Mouse (Mus musculus) hindbrain, embryonic 14.5 days (tissue): Measurements from ENCODE around the gene Cdadc1. TPM values are rescaled to one million over a fixed set of nuclear protein-coding genes. Genes with fewer than 3 reads are reported as not detected.
"Not testable (repeated sequence)": the region's sequence is repeated elsewhere in the genome, so short reads cannot be mapped to it uniquely, and the experiment has no call there.

Source experiments
- ATAC-seq: fragments of 200-750 bp; cut with Nextera tagmentation; 2 replicates; pipeline ENCODE4 v1.8.0; 2017; ENCODE audit warnings: moderate number of reproducible peaks, mild to moderate bottlenecking, moderate TSS enrichment, moderate library complexity; ENCODE audit not compliant: low FRiP score
- DNase-seq: peaks from one replicate; pipeline ENCODE4 v3.0.0-alpha.2; 2015; ENCODE audit warnings: low spot score
- H3K27ac ChIP-seq: fragments of 300-500 bp; sonication (generic); 2 replicates; pipeline ENCODE4 v1.5.1; 2014; ENCODE audit warnings: mild to moderate bottlenecking, moderate library complexity
- H3K27me3 ChIP-seq: fragments of 300-500 bp; sonication (generic); 2 replicates; pipeline ENCODE4 v1.6.1; 2014; ENCODE audit warnings: mild to moderate bottlenecking, low read length, mixed read lengths; ENCODE audit not compliant: control insufficient read depth, insufficient read depth
- H3K36me3 ChIP-seq: fragments of 300-500 bp; sonication (generic); replicated peaks from 2 replicates; pipeline ENCODE4 v1.6.1; 2014; ENCODE audit not compliant: control insufficient read depth, insufficient read depth
- H3K4me1 ChIP-seq: fragments of 300-500 bp; sonication (generic); replicated peaks from 2 replicates; pipeline ENCODE4 v1.6.1; 2014; ENCODE audit warnings: antibody characterized with exemption, low read length, mixed read lengths; ENCODE audit not compliant: control insufficient read depth, insufficient read depth
- H3K4me2 ChIP-seq: fragments of 300-500 bp; sonication (generic); replicated peaks from 2 replicates; pipeline ENCODE4 v1.6.1; 2014; ENCODE audit warnings: mild to moderate bottlenecking, moderate library complexity
- H3K4me3 ChIP-seq: fragments of 300-500 bp; sonication (generic); replicated peaks from 2 replicates; pipeline ENCODE4 v1.5.1; 2014; ENCODE audit warnings: mild to moderate bottlenecking, low read length
- H3K9ac ChIP-seq: fragments of 300-500 bp; sonication (generic); 2 replicates; pipeline ENCODE4 v1.6.1; 2014
- H3K9me3 ChIP-seq: fragments of 300-500 bp; sonication (generic); 2 replicates; pipeline ENCODE4 v1.6.1; 2016; ENCODE audit warnings: low read length; ENCODE audit not compliant: control insufficient read depth
- WGBS: fragments of 180-500 bp; shearing (Covaris S2); extraction: QIAGEN DNeasy Blood & Tissue Kit; methylation state at CpG from one replicate; pipeline ENCODE4 v1.1.7; 2014; 5-methylcytosine and 5-hydroxymethylcytosine counted together
- polyA plus RNA-seq: library from polyadenylated mRNA; unstranded; fragments of >200 nt; fragmentation: Nextera tagmentation; extraction: Ambion mirVana; gene quantifications from 2 replicates; pipeline ENCODE4 v1.2.1, GENCODE M21; 2014

Gene Cdadc1
- polyA plus RNA-seq, 1 experiment from 2014 or later: 35.2 TPM

DNA sequence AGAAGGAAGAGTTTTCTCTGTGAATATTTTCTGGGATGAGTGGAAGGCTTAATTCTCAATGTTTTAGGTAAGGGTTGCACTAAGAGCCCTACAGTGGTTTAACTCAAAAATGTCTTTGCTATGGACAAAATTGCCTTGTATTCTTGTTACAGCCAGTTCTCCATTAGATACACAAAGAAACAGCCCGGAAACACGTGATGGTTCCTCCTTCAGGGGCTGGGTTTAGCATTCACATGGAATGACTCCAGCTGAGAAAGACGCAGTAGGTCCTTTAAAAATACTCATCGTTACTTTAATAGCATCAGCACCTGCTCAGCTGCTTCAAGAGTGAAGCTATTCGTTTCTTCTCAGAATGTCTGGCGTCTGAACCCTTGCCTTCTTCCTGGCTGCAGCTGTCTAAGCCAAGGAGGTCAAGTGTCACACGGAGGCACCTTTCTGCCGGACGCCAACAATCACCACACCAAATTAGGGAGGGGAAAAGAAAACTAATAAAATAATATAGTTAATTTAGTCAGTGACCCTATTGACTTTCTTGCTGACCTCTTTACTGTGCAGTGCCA lies 26.6 kb upstream of the Cdadc1 start:
- ATAC-seq (no peak), DNase-seq (no peak)
- Histone ChIP-seq H3K9me3 (no peaks in the 10 kb centered on the region), H3K4me1 (peaks cover 16% of the 10 kb centered on the region), H3K27me3 (peaks cover 11% of the 10 kb centered on the region), H3K27ac (no peak overlapping the region), H3K4me2 (no peak overlapping the region), H3K9ac (no peak overlapping the region), H3K4me3 (no peak overlapping the region), H3K36me3 (no peaks in the 10 kb centered on the region)
- WGBS: 42% methylated on average over 9 of the region's 9 CpGs

- no peaks in the 10 kb centered on the region for H3K36me3 ChIP-seq
- no peak overlapping the region for H3K4me2 ChIP-seq
- 78% methylated on average over 7 of the region's 7 CpGs for WGBS
- no peak overlapping the region for H3K9ac ChIP-seq
- H3K9me3 ChIP-seq: no peaks in the 10 kb centered on the region
- H3K4me1 ChIP-seq: no peaks in the 10 kb centered on the region
- ATAC-seq: no peak
- no peaks in the 10 kb centered on the region for H3K27me3 ChIP-seq
- no peak overlapping the region for H3K4me3 ChIP-seq
- no peak for DNase-seq
- no peak overlapping the region for H3K27ac ChIP-seq
Observed at GRCm38 (mm10) chr14:59616802-59617201, 19.0 kb upstream of the Cdadc1 start.

DNA sequence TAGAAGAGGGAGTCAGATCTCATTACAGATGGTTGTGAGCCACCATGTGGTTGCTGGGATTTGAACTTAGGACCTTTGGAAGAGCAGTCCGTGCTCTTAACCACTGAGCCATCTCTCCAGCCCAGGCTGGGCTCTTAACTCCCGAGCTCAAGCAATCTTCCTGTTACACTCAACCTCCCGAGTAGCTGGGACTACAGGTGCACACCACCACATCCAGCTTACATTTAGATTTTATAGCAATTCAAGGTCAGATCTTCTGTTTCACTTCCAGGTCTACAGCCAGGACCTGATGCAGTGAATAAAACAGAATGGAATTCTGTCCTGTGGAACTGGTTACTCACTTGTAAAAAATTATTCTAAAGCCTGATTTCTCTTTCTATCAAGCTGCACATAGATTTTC lies 16.4 kb upstream of the Cdadc1 start:
- not testable (repeated sequence) for ATAC-seq, H3K27me3 ChIP-seq, H3K9me3 ChIP-seq, DNase-seq, H3K27ac ChIP-seq, H3K36me3 ChIP-seq, H3K4me1 ChIP-seq, H3K4me2 ChIP-seq, H3K4me3 ChIP-seq, H3K9ac ChIP-seq
- WGBS: 88% methylated on average over 3 of the region's 3 CpGs

GRCm38 (mm10) chr14:59612920-59613625 lies 15.3 kb upstream of the Cdadc1 start:
- DNase-seq: peak; percentile 80
- no peak overlapping the region for H3K27ac ChIP-seq
- H3K4me3 ChIP-seq: no peak overlapping the region
- no peaks in the 10 kb centered on the region for H3K4me1 ChIP-seq
- H3K4me2 ChIP-seq: no peak overlapping the region
- H3K9ac ChIP-seq: no peak overlapping the region
- no peaks in the 10 kb centered on the region for H3K9me3 ChIP-seq
- no peaks in the 10 kb centered on the region for H3K36me3 ChIP-seq
- 50% methylated on average over 14 of the region's 14 CpGs for WGBS
- no peak for ATAC-seq
- H3K27me3 ChIP-seq: no peaks in the 10 kb centered on the region

DNA sequence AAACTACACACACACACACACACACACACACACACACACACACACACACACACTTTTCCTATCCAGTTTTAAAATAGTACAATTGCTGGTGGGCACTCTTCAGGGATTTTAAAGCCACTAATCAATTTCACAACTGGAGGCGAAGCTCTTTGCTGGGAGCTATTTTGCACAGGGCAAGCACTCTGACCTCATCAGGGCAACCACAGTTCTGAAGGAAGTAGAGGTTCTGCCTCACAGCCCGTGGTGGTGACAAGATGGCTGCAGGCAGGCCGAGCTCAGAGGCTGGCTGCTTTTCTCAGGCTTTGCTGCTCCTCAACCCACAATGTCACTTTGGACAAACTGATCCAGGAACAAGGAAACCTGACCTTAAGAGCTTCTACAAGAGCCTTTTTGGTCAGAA lies 9.3 kb upstream of the Cdadc1 start:
- Histone ChIP-seq H3K4me3 (no peak overlapping the region), H3K9ac (no peak overlapping the region), H3K9me3 (no peaks in the 10 kb centered on the region), H3K4me2 (no peak overlapping the region), H3K36me3 (no peaks in the 10 kb centered on the region), H3K27ac (no peak overlapping the region), H3K27me3 (peaks cover 3% of the 10 kb centered on the region; the same call in 1 of the 2 replicates), H3K4me1 (no peaks in the 10 kb centered on the region)
- ATAC-seq: no peak
- no peak for DNase-seq
- WGBS: 47% methylated on average over 3 of the region's 3 CpGs

GRCm38 (mm10) chr14:59605671-59606353 lies 8.1 kb upstream of the Cdadc1 start:
- no peaks in the 10 kb centered on the region for H3K36me3 ChIP-seq
- peak; percentile 62; the same call in 1 of the 2 replicates for ATAC-seq
- H3K4me1 ChIP-seq: no peaks in the 10 kb centered on the region
- no peak overlapping the region for H3K9ac ChIP-seq
- no peak overlapping the region for H3K27ac ChIP-seq
- 15% methylated on average over 5 of the region's 5 CpGs for WGBS
- H3K4me2 ChIP-seq: no peak overlapping the region
- H3K4me3 ChIP-seq: no peak overlapping the region
- H3K27me3 ChIP-seq: peaks cover 3% of the 10 kb centered on the region; the same call in 1 of the 2 replicates
- peak; percentile 77 for DNase-seq
- no peaks in the 10 kb centered on the region for H3K9me3 ChIP-seq

- Histone ChIP-seq H3K36me3 (no peaks in the 10 kb centered on the region), H3K9ac (no peak overlapping the region), H3K27me3 (peaks cover 3% of the 10 kb centered on the region; the same call in 1 of the 2 replicates), H3K4me2 (no peak overlapping the region), H3K4me1 (no peaks in the 10 kb centered on the region), H3K9me3 (no peaks in the 10 kb centered on the region), H3K27ac (no peak overlapping the region), H3K4me3 (no peak overlapping the region)
- peak; percentile 58 for DNase-seq
- ATAC-seq: no peak
- 70% methylated on average over 5 of the region's 5 CpGs for WGBS
Observed at GRCm38 (mm10) chr14:59604002-59604645, 6.4 kb upstream of the Cdadc1 start.

DNA sequence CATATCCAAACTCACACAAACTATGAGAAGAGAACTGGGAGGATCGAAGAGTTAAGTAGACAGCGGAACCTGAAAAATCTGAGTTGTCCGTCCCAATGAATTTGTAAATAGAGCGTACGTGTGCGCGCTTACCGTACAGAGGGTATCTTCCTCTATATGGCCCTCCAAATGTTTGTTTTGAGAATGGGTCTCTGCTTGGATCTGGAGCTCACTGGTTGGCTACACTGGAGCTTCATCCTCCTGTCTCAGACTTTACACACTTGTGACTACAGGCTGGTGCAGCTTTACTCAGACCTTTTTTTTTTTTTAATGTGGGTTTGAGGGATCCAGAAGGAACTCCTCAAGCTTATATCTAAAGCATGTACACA lies 485 bp upstream of the Cdadc1 start:
- Histone ChIP-seq H3K36me3 (peaks cover 15% of the 10 kb centered on the region), H3K9ac (peak overlapping the region; percentile 86), H3K9me3 (no peaks in the 10 kb centered on the region), H3K27me3 (no peaks in the 10 kb centered on the region), H3K4me2 (peak overlapping the region; percentile 68), H3K4me3 (peak overlapping the region; percentile 93), H3K4me1 (peaks cover 13% of the 10 kb centered on the region), H3K27ac (peak overlapping the region; percentile 89; the same call in 1 of the 2 replicates)
- DNase-seq (no peak), ATAC-seq (peak; percentile 28)
- WGBS: 3% methylated on average over 8 of the region's 8 CpGs

GRCm38 (mm10) chr14:59594988-59595387 lies 2.8 kb downstream of the Cdadc1 start:
- Histone ChIP-seq H3K36me3 (peaks cover 38% of the 10 kb centered on the region), H3K4me1 (peaks cover 13% of the 10 kb centered on the region), H3K9me3 (no peaks in the 10 kb centered on the region), H3K4me3 (no peak overlapping the region), H3K27ac (no peak overlapping the region), H3K9ac (no peak overlapping the region), H3K4me2 (no peak overlapping the region), H3K27me3 (no peaks in the 10 kb centered on the region)
- DNase-seq (no peak), ATAC-seq (no peak)
- WGBS: 96% methylated on average over 3 of the region's 3 CpGs
